ENCODE assay signal across 9 mouse cellular contexts in genomic region chr9:76024277-76025246, GRCm38 (mm10). TPM values are rescaled to one million over a fixed set of nuclear protein-coding genes. Genes with fewer than 3 reads are reported as not detected.
DNase-seq lines count a peak whose midpoint lies in the region; ATAC-seq and TF ChIP-seq lines count a peak whose summit lies in the region.
"Had no signal": no experiment of that assay in that cellular context is flagged by ENCODE, and none has a peak within 500 bp of the region (broad histone marks: within the 10 kb centered on the region; RNA-seq: fewer than 3 reads in every experiment).

No protein-coding gene starts in this region.

- WGBS in embryonic facial prominence, embryonic 10.5 days: 44% methylated on average over 5 of the region's 5 CpGs
- WGBS in large intestine, adult 2 months: 27% methylated on average over 5 of the region's 5 CpGs
- 35% methylated on average over 5 of the region's 5 CpGs for WGBS in olfactory bulb, adult 2 months

- no peak for TF ChIP-seq POLR2A in olfactory bulb, adult 2 months (IDR thresholded peaks at IDR 0.05; ENCODE audit: insufficient read depth, low read depth, low read length)

- intact Hi-C loops in gastrocnemius, adult 2 months (cut with DNase I): loop anchor here (10.0 kb wide), 1 partner anchor 70 kb away; no protein-coding TSS in a partner anchor

- H3K4me1 ChIP-seq in embryonic facial prominence, embryonic 10.5 days: peaks cover 18% of the 10 kb centered on the region
- H3K4me1 ChIP-seq in olfactory bulb, adult 2 months (ENCODE audit: control insufficient read depth, insufficient read depth, low read length): peaks cover 3% of the 10 kb centered on the region; the same call in 1 of the 2 replicates
- H3K4me1 ChIP-seq: hindbrain, embryonic 15.5 days had no signal

- H3K36me3 ChIP-seq in embryonic facial prominence, embryonic 10.5 days (replicated peaks): no peaks in the 10 kb centered on the region
- H3K36me3 ChIP-seq: hindbrain, embryonic 15.5 days had no signal

- H3K27me3 ChIP-seq in embryonic facial prominence, embryonic 10.5 days (replicated peaks; ENCODE audit: low read depth, poor library complexity, severe bottlenecking): no peaks in the 10 kb centered on the region
- H3K27me3 ChIP-seq: hindbrain, embryonic 15.5 days had no signal

- H3K9me3 ChIP-seq in embryonic facial prominence, embryonic 10.5 days: no peaks in the 10 kb centered on the region
- H3K9me3 ChIP-seq: hindbrain, embryonic 15.5 days had no signal

- H3K4me3 ChIP-seq in gastrocnemius, adult 2 months: peak overlapping the region; percentile 33; the same call in 1 of the 2 replicates
- H3K4me3 ChIP-seq in embryonic facial prominence, embryonic 10.5 days: no peak overlapping the region
- H3K4me3 ChIP-seq in olfactory bulb, adult 2 months (ENCODE audit: insufficient read depth, low read depth, low read length): no peak overlapping the region
- H3K4me3 ChIP-seq: hindbrain, embryonic 15.5 days had no signal

- ATAC-seq in erythroid progenitor cell, adult 5-6 weeks (replicated peaks; ENCODE audit: low FRiP score, poor library complexity, severe bottlenecking): no peak

- H3K27ac ChIP-seq in gastrocnemius, adult 2 months: peak overlapping the region; percentile 82
- H3K27ac ChIP-seq in embryonic facial prominence, embryonic 10.5 days (replicated peaks): peak overlapping the region; percentile 67
- peak overlapping the region; percentile 77 for H3K27ac ChIP-seq in olfactory bulb, adult 2 months (ENCODE audit: insufficient read depth, low read depth, low read length)
- H3K27ac ChIP-seq: hindbrain, embryonic 15.5 days had no signal

- TF ChIP-seq CTCF in gastrocnemius, adult 2 months (IDR thresholded peaks at IDR 0.05): no peak
- no peak for TF ChIP-seq CTCF in olfactory bulb, adult 2 months (IDR thresholded peaks at IDR 0.05; ENCODE audit: insufficient read depth, low read depth, low read length)

- peak; percentile 54 for DNase-seq in gastrocnemius, adult 2 months
- no peak for DNase-seq in gastrocnemius, adult 18-20 months (ENCODE audit: low spot score)
- DNase-seq in 3134 (ENCODE audit: extremely low read depth, insufficient read length, low spot score): peak; percentile 73
- DNase-seq in embryonic facial prominence, embryonic 10.5 days (ENCODE audit: low spot score): no peak
- DNase-seq in large intestine, adult 2 months (ENCODE audit: low read depth, low spot score): peak; percentile 24
- DNase-seq in ovary, postnatal 14 days (ENCODE audit: low spot score): no peak

RNA-seq across cellular contexts. Expression of gene Hmgcll1, which starts 9.9 kb away (rescaled TPM):
- total RNA-seq in gastrocnemius, adult 2 months (2021): under 1 TPM; 0.17 to 0.28 TPM
- total RNA-seq in gastrocnemius, adult 18-20 months (2021): under 1 TPM; 0.12 to 0.39 TPM
- 4.0 TPM in 2 replicates for polyA plus RNA-seq in embryonic facial prominence, embryonic 10.5 days (2016; fragmentation: Nextera tagmentation; extraction: Ambion mirVana)
- polyA plus RNA-seq in large intestine, adult 2 months (2012; rRNA removed): 0.21 and 0.60 TPM in 2 replicates
- polyA plus RNA-seq in olfactory bulb, adult 2 months (2012; ENCODE audit: insufficient read depth, insufficient read length, low replicate concordance, missing spikeins): 256 TPM in 1 of 2 replicates, not detected in the other
- total RNA-seq in erythroid progenitor cell, adult 5-6 weeks (2015; ENCODE audit: low replicate concordance): 1.1 TPM in 1 of 2 replicates, not detected in the other
- 0.53 and 1.2 TPM in 2 replicates for total RNA-seq in erythroid progenitor cell, adult 5-6 weeks (2017; ENCODE audit: low replicate concordance)

Comparison
In these comparisons a context has a peak if more than half of its experiments do, and no peak if none do; other contexts are left out.
1. DNase-seq: peak in gastrocnemius, adult 2 months (single experiment), 3134 (single experiment) and large intestine, adult 2 months (single experiment); none in gastrocnemius, adult 18-20 months (single experiment), embryonic facial prominence, embryonic 10.5 days (single experiment) and ovary, postnatal 14 days (single experiment).
2. Peak in every context shown above with its lines, with median percentiles within 50 percentile points of each other: H3K27ac ChIP-seq.